Mouse (Mus musculus) lung, embryonic 16.5 days (tissue): Measurements from ENCODE around the gene Rab6a. TPM values are rescaled to one million over a fixed set of nuclear protein-coding genes. Genes with fewer than 3 reads are reported as not detected.

Experiments used
- ATAC-seq: fragments of 200-750 bp; cut with Nextera tagmentation; 2 replicates; pipeline ENCODE4 v1.8.0; 2017; ENCODE audit warnings: low read depth, mild to moderate bottlenecking, moderate library complexity
- H3K27ac ChIP-seq: fragments of 300-500 bp; sonication (generic); 2 replicates; pipeline ENCODE4 v1.5.1; 2014; ENCODE audit warnings: mild to moderate bottlenecking, control low read depth, low read length
- H3K27me3 ChIP-seq: fragments of 300-500 bp; sonication (generic); 2 replicates; pipeline ENCODE4 v1.6.1; 2014; ENCODE audit warnings: low read depth, low read length, mixed read lengths; ENCODE audit not compliant: control insufficient read depth, insufficient read depth
- H3K36me3 ChIP-seq: fragments of 300-500 bp; sonication (generic); 2 replicates; pipeline ENCODE4 v1.6.1; 2014; ENCODE audit warnings: low read length; ENCODE audit not compliant: control insufficient read depth, insufficient read depth
- H3K4me1 ChIP-seq: fragments of 300-500 bp; sonication (generic); replicated peaks from 2 replicates; pipeline ENCODE4 v1.6.1; 2014; ENCODE audit warnings: low read length, mixed read lengths; ENCODE audit not compliant: control insufficient read depth, insufficient read depth
- H3K4me2 ChIP-seq: fragments of 300-500 bp; sonication (generic); 2 replicates; pipeline ENCODE4 v1.6.1; 2014; ENCODE audit warnings: low read depth, low read length, control low read depth
- H3K4me3 ChIP-seq: fragments of 300-500 bp; sonication (generic); 2 replicates; pipeline ENCODE4 v1.5.1; 2014; ENCODE audit warnings: mild to moderate bottlenecking, low read length, control low read depth
- H3K9ac ChIP-seq: fragments of 300-500 bp; sonication (generic); 2 replicates; pipeline ENCODE4 v1.6.1; 2014; ENCODE audit warnings: low read length, control low read depth
- H3K9me3 ChIP-seq: fragments of 300-500 bp; sonication (generic); 2 replicates; pipeline ENCODE4 v1.6.1; 2016; ENCODE audit warnings: low read length; ENCODE audit not compliant: control insufficient read depth
- WGBS: fragments of 180-500 bp; shearing (Covaris S2); extraction: QIAGEN DNeasy Blood & Tissue Kit; methylation state at CpG from one replicate; pipeline ENCODE4 v1.1.7; 2014; 5-methylcytosine and 5-hydroxymethylcytosine counted together
- polyA plus RNA-seq: library from polyadenylated mRNA; unstranded; fragments of >200 nt; fragmentation: Nextera tagmentation; extraction: Ambion mirVana; gene quantifications from 2 replicates; pipeline ENCODE4 v1.2.1, GENCODE M21; 2015

The Rab6a gene
- polyA plus RNA-seq, 1 experiment from 2014 or later = 74.6 TPM

GRCm38 (mm10) chr7:100608910-100609309 is 1.7 kb downstream of the Rab6a start:
- Histone ChIP-seq H3K27ac (no peak overlapping the region), H3K4me1 (peaks cover 3% of the 10 kb centered on the region; the same call in 1 of the 2 replicates), H3K4me3 (peak overlapping the region; percentile 100), H3K9ac (peak overlapping the region; percentile 100), H3K4me2 (peak overlapping the region; percentile 60), H3K27me3 (no peaks in the 10 kb centered on the region), H3K36me3 (no peaks in the 10 kb centered on the region), H3K9me3 (no peaks in the 10 kb centered on the region)
- WGBS = 3% methylated on average over 4 of the region's 4 CpGs
- ATAC-seq = no peak

GRCm38 (mm10) chr7:100616121-100616857 is 9.1 kb downstream of the Rab6a start:
- H3K9me3 ChIP-seq = no peaks in the 10 kb centered on the region
- WGBS = 86% methylated on average over 4 of the region's 4 CpGs
- ATAC-seq = no peak
- no peaks in the 10 kb centered on the region for H3K36me3 ChIP-seq
- H3K27ac ChIP-seq = no peak overlapping the region
- no peaks in the 10 kb centered on the region for H3K4me1 ChIP-seq
- no peak overlapping the region for H3K9ac ChIP-seq
- H3K4me2 ChIP-seq = no peak overlapping the region
- H3K4me3 ChIP-seq = no peak overlapping the region
- H3K27me3 ChIP-seq = no peaks in the 10 kb centered on the region

- Histone ChIP-seq H3K4me1 (no peaks in the 10 kb centered on the region), H3K4me2 (no peak overlapping the region), H3K36me3 (0 out of 2 replicates have a peak, but pooled peaks cover 3% of the 10 kb centered on the region), H3K27ac (no peak overlapping the region), H3K4me3 (no peak overlapping the region), H3K27me3 (no peaks in the 10 kb centered on the region), H3K9ac (no peak overlapping the region), H3K9me3 (no peaks in the 10 kb centered on the region)
- ATAC-seq = no peak
- WGBS = 79% methylated on average over 2 of the region's 2 CpGs
Measured at GRCm38 (mm10) chr7:100622277-100622676, 15.1 kb downstream of the Rab6a start.

- H3K4me2 ChIP-seq = no peak overlapping the region
- no peaks in the 10 kb centered on the region for H3K27me3 ChIP-seq
- no peak for ATAC-seq
- WGBS = 89% methylated on average over 3 of the region's 3 CpGs
- H3K4me1 ChIP-seq = no peaks in the 10 kb centered on the region
- 0 out of 2 replicates have a peak, but pooled peaks cover 3% of the 10 kb centered on the region for H3K36me3 ChIP-seq
- no peak overlapping the region for H3K27ac ChIP-seq
- H3K4me3 ChIP-seq = no peak overlapping the region
- no peak overlapping the region for H3K9ac ChIP-seq
- no peaks in the 10 kb centered on the region for H3K9me3 ChIP-seq
Measured at GRCm38 (mm10) chr7:100624538-100624937, 17.3 kb downstream of the Rab6a start.

- H3K4me2 ChIP-seq = no peak overlapping the region
- H3K27ac ChIP-seq = no peak overlapping the region
- no peaks in the 10 kb centered on the region for H3K4me1 ChIP-seq
- no peak for ATAC-seq
- WGBS = 9% methylated on average over 1 of the region's 1 CpGs
- H3K36me3 ChIP-seq = no peaks in the 10 kb centered on the region
- no peaks in the 10 kb centered on the region for H3K9me3 ChIP-seq
- H3K9ac ChIP-seq = no peak overlapping the region
- H3K4me3 ChIP-seq = no peak overlapping the region
- no peaks in the 10 kb centered on the region for H3K27me3 ChIP-seq
Measured at GRCm38 (mm10) chr7:100637657-100638056, 30.4 kb downstream of the Rab6a start.

GRCm38 (mm10) chr7:100642413-100642812 is 35.2 kb downstream of the Rab6a start:
- H3K9ac ChIP-seq = no peak overlapping the region
- ATAC-seq = no peak
- 88% methylated on average over 4 of the region's 4 CpGs for WGBS
- H3K4me3 ChIP-seq = no peak overlapping the region
- no peak overlapping the region for H3K27ac ChIP-seq
- no peaks in the 10 kb centered on the region for H3K27me3 ChIP-seq
- H3K36me3 ChIP-seq = no peaks in the 10 kb centered on the region; the same call in 1 of the 2 replicates
- H3K4me1 ChIP-seq = no peaks in the 10 kb centered on the region
- H3K9me3 ChIP-seq = no peaks in the 10 kb centered on the region
- H3K4me2 ChIP-seq = no peak overlapping the region

- Histone ChIP-seq H3K27ac (no peak overlapping the region), H3K27me3 (no peaks in the 10 kb centered on the region), H3K4me1 (no peaks in the 10 kb centered on the region), H3K4me3 (no peak overlapping the region), H3K36me3 (no peaks in the 10 kb centered on the region; the same call in 1 of the 2 replicates), H3K9me3 (no peaks in the 10 kb centered on the region), H3K4me2 (no peak overlapping the region), H3K9ac (no peak overlapping the region)
- WGBS = 28% methylated on average over 3 of the region's 3 CpGs
- ATAC-seq = peak; percentile 46; the same call in 1 of the 2 replicates
Measured at GRCm38 (mm10) chr7:100645147-100645546, 37.9 kb downstream of the Rab6a start.

GRCm38 (mm10) chr7:100649095-100649494 is 41.9 kb downstream of the Rab6a start:
- no peak overlapping the region for H3K4me2 ChIP-seq
- 64% methylated on average over 4 of the region's 4 CpGs for WGBS
- no peak overlapping the region for H3K9ac ChIP-seq
- H3K27me3 ChIP-seq = no peaks in the 10 kb centered on the region
- H3K4me3 ChIP-seq = no peak overlapping the region
- ATAC-seq = peak; percentile 56
- no peak overlapping the region for H3K27ac ChIP-seq
- no peaks in the 10 kb centered on the region for H3K36me3 ChIP-seq
- H3K9me3 ChIP-seq = no peaks in the 10 kb centered on the region
- H3K4me1 ChIP-seq = no peaks in the 10 kb centered on the region

GRCm38 (mm10) chr7:100649826-100650225 is 42.6 kb downstream of the Rab6a start:
- Histone ChIP-seq H3K9ac (no peak overlapping the region), H3K4me3 (no peak overlapping the region), H3K27ac (no peak overlapping the region), H3K4me1 (no peaks in the 10 kb centered on the region), H3K36me3 (no peaks in the 10 kb centered on the region), H3K27me3 (no peaks in the 10 kb centered on the region), H3K4me2 (no peak overlapping the region), H3K9me3 (no peaks in the 10 kb centered on the region)
- whole genome bisulfite sequencing = 58% methylated on average over 8 of the region's 8 CpGs
- no peak for ATAC-seq
